Mouse (Mus musculus): ENCODE results near the gene Sept9. TPM values are rescaled to one million over a fixed set of nuclear protein-coding genes. Genes with fewer than 3 reads are reported as not detected.

Sept9 gene
- total RNA-seq, 2 experiments from 2014 or later: 11.5 to 13.6 TPM

- Histone ChIP-seq H3K27ac (peak overlapping the region; percentile 77), H3K4me3 (no peak overlapping the region)
- no peak for DNase-seq
- intact Hi-C loops (cut with DNase I): no loop called here
- no peak for TF ChIP-seq CTCF (IDR thresholded peaks at IDR 0.05)
These were observed 55.6 kb downstream of the Sept9 start for GRCm38 (mm10) chr11:117255108-117255489.

DNA sequence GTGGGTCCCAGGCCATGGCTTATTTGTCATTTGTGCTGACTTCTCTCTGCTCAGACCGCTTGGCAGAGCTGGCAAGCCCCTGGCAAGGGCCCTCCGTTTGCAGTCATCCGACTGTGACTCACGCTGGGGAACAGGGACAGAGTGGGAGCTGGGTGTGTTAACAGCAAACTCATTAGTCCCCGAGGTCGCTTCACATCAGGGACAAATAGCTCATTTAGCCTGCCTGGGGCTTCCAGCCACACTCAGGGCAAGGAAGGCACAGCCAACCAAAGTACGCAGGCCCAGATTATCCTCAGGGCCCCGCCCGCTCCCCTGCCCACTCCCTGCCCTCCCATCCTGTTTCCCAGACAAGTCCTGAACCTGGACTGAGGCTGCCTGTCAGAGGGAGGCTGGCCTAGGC lies 56.6 kb downstream of the Sept9 start:
- Histone ChIP-seq H3K27ac (peak overlapping the region; percentile 77), H3K4me3 (no peak overlapping the region)
- TF ChIP-seq CTCF (IDR thresholded peaks at IDR 0.05): no peak
- DNase-seq: peak; percentile 77
- intact Hi-C loops (cut with DNase I): no loop called here

GRCm38 (mm10) chr11:117256840-117257239 lies 57.4 kb downstream of the Sept9 start:
- no peak for DNase-seq
- peak overlapping the region; percentile 77 for H3K27ac ChIP-seq
- intact Hi-C loops (cut with DNase I): no loop called here
- no peak overlapping the region for H3K4me3 ChIP-seq
- no peak for TF ChIP-seq CTCF (IDR thresholded peaks at IDR 0.05)

DNA sequence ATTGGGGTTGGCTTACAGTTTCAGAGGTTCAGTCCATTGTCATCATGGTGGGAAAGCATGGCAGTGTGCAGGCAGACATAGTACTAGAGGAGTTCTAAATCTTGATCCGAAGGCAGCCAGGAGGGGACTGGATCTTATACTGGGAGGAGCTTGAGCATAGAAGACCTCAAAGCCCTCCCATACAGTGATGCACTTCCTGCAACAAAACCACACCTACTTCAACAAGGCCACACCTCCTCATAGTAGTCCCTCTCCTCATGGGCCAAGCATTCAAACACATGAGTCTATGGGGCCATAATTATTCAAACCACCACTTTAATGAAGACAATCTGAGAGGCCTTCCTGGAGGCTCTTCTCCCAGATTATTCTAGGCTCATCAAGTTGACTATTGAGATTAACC lies 57.8 kb downstream of the Sept9 start:
- no peak for TF ChIP-seq CTCF (IDR thresholded peaks at IDR 0.05)
- Histone ChIP-seq H3K27ac (no peak overlapping the region; the same call in 1 of the 2 replicates), H3K4me3 (no peak overlapping the region)
- intact Hi-C loops (cut with DNase I): no loop called here
- no peak for DNase-seq

GRCm38 (mm10) chr11:117257842-117258241 lies 58.4 kb downstream of the Sept9 start:
- no peak for DNase-seq
- intact Hi-C loops (cut with DNase I): no loop called here
- no peak for TF ChIP-seq CTCF (IDR thresholded peaks at IDR 0.05)

GRCm38 (mm10) chr11:117259178-117259960 lies 59.9 kb downstream of the Sept9 start:
- DNase-seq: peak; percentile 76
- TF ChIP-seq CTCF (IDR thresholded peaks at IDR 0.05): no peak
- peak overlapping the region; percentile 71 for H3K27ac ChIP-seq
- H3K4me3 ChIP-seq: no peak overlapping the region
- intact Hi-C loops (cut with DNase I): no loop called here

More at GRCm38 (mm10) chr11:117257842-117258241, 58.4 kb downstream of the Sept9 start:
- Histone ChIP-seq H3K27ac (peak overlapping the region; percentile 71; the same call in 1 of the 2 replicates), H3K4me3 (no peak overlapping the region)

GRCm38 (mm10) chr11:117260631-117261030 lies 61.2 kb downstream of the Sept9 start:
- TF ChIP-seq CTCF (IDR thresholded peaks at IDR 0.05): no peak
- intact Hi-C loops (cut with DNase I): no loop called here
- H3K27ac ChIP-seq: peak overlapping the region; percentile 71; the same call in 1 of the 2 replicates
- no peak for DNase-seq
- no peak overlapping the region for H3K4me3 ChIP-seq

GRCm38 (mm10) chr11:117263096-117263808 lies 63.8 kb downstream of the Sept9 start:
- peak overlapping the region; percentile 90 for H3K27ac ChIP-seq
- intact Hi-C loops (cut with DNase I): no loop called here
- peak overlapping the region; percentile 24; the same call in 1 of the 2 replicates for H3K4me3 ChIP-seq
- DNase-seq: peak; percentile 58
- no peak for TF ChIP-seq CTCF (IDR thresholded peaks at IDR 0.05)

DNA sequence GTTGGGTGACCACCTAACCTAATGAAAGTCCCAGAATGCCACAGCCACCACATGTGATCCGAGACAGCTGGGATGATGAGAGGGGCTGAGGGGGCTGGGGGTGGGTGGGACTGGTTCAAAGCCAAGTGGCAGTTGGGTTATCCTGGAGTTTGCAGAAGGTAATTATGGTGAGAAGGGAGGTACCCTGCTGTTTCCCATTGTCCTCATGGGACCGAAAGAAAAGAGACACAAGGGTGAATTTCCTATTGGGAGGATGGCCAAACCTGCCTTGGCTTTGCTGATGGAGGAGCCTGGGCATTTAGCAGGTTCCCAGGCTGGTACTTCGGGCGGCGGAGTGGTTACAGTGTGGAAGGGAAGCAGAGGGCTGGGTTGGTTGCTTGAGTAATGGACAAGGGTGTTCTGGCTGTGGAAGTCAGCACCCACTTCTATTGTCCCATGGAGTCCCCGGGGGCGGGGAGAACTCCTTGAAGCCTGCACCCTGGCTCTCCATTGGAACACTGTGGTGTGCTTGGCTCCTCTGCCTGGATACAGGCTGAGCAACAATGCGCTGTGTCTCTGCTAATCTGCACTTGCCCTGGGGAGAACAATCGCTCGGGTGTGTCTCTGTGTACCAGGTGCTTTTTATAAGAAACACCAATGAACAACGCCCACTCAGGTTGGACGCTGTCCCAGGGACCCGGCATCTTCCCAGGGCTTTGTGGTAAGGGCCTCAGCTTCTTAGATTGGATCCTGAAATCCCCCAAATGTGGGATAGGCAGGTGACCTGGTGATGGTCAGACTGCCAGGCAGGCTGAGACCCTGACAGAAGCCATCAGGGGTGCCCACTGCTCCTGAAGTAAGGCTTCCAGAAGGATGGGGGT lies 64.9 kb downstream of the Sept9 start:
- no peak for TF ChIP-seq CTCF (IDR thresholded peaks at IDR 0.05)
- H3K27ac ChIP-seq: peak overlapping the region; percentile 90
- DNase-seq: peak; percentile 53
- peak overlapping the region; percentile 92 for H3K4me3 ChIP-seq
- intact Hi-C loops (cut with DNase I): loop anchor here (2.0 kb wide), 1 partner anchor 18 kb away; no protein-coding TSS in a partner anchor

- TF ChIP-seq CTCF (IDR thresholded peaks at IDR 0.05): peak; percentile 28; the same call in 1 of the 2 replicates
- peak overlapping the region; percentile 90 for H3K27ac ChIP-seq
- peak overlapping the region; percentile 92 for H3K4me3 ChIP-seq
- intact Hi-C loops (cut with DNase I): loop anchor here (2.0 kb wide), 1 partner anchor 19 kb away; no protein-coding TSS in a partner anchor
- DNase-seq: peak; percentile 56
These were observed 66.0 kb downstream of the Sept9 start for GRCm38 (mm10) chr11:117265270-117265980.

DNA sequence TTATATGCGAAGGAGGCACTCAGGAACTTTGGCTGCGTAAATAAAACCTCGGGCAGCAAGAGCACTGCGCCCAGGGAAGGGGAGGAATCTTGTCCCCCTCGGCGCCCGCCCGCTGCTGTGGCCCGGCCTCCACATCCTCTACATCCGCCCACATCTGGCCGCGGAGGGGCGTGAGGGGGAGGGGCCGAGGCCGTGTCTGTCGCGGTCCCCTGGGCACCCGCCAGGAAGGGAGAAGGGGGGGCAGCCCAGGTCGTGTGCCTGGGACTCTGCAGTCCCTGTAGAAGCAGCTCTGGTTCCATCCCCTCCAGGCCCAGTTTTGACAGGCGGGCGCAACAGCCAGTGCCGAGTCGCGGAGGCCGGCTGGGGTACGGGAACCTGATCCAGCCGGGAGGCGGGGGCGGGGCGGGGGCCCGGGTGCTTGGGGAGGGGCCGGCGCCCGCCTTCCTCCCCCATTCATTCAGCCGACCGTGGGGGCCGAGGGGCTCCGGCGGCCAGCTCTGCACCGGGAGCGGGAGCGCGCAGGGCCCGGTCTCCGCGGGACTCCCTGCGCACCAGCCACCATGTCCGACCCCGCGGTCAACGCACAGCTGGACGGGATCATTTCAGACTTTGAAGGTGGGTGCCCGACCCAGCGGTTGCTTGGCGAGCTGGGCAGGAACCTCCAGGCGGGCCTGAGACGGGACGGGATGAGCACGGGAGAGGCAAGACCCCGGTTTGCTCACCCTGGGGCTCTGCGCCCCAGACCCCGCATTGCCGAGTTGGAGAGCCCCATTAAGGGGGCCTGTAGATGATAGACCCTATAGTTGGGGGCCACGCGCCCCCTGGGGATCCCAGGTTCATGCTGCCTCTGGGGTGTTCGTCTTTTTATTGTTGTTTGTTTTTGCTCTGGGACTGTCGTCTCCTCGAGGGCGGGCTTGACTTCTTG lies 66.8 kb downstream of the Sept9 start:
- TF ChIP-seq CTCF (IDR thresholded peaks at IDR 0.05): no peak
- DNase-seq: peak; percentile 91
- intact Hi-C loops (cut with DNase I): loop anchor here (2.0 kb wide), 1 partner anchor 19 kb away; no protein-coding TSS in a partner anchor
- H3K27ac ChIP-seq: peak overlapping the region; percentile 90
- peak overlapping the region; percentile 92 for H3K4me3 ChIP-seq
